Mouse (Mus musculus): Measurements from ENCODE around the gene Chchd6. TPM values are rescaled to one million over a fixed set of nuclear protein-coding genes. Genes with fewer than 3 reads are reported as not detected.

The Chchd6 gene
- total RNA-seq, 2 experiments from 2014 or later: 67.2 to 69.5 TPM

GRCm38 (mm10) chr6:89591531-89591930 is 3.9 kb downstream of the Chchd6 start:
- no peak for DNase-seq (ENCODE audit: low spot score in 2 of 2)

DNA sequence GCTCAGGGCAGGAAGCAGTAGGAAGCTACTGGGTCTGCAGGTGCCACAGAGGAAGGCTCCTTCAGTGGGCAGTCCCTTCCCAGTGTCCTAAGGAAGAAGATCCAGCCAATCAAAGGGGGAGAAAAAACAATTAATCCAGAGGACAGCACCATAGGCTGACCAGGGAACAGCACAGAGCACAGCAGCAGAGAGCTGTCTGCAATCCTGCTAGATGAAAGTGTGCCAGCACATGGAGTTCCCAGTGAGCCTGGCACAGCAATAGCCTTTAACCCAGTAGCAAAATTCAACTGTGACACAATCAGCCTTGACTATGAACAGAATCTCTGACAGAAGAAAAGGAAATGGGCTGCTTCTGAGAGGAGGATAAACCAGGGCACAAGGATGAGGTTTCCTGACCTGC is 9.8 kb downstream of the Chchd6 start:
- no peak for DNase-seq (ENCODE audit: low spot score in 2 of 2)

DNA sequence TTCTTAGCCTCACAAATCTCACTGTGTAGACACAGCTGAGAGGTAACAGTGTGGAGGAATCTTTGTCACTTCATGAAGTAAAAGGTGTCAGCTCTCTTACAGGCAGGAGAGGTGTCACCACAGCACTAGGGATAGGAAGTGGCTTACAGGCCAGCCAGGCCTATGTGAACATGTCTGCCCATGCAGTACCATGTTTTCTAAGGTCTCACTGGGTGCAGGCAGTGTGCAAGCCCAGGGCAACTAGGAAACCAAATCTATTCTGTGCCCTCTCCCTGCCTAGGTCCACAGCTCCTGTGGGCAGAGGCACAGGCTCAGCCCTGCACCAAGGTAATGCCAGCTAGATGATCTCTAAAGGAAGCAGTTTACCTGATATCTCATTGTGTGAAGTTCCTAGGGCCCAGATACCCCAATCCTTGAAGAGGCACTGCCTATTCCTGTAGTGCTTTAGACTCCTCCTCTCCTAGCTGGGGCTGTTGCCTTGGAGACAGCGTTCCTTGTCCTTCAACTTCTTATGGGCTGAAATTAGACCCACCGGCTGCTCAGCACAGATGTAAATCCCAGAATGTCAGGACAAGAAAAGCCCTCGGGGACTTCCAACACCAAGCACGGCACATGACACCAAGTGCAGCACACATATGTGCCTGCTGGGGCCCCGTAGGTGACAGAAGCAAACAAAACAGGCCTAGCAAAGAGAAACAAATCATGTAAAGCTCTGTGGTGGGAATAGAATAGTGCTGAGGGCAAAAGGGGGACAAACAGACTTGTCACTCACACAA is 10.6 kb downstream of the Chchd6 start:
- peak; percentile 24 to 52 for DNase-seq (ENCODE audit: low spot score in 2 of 2)

DNA sequence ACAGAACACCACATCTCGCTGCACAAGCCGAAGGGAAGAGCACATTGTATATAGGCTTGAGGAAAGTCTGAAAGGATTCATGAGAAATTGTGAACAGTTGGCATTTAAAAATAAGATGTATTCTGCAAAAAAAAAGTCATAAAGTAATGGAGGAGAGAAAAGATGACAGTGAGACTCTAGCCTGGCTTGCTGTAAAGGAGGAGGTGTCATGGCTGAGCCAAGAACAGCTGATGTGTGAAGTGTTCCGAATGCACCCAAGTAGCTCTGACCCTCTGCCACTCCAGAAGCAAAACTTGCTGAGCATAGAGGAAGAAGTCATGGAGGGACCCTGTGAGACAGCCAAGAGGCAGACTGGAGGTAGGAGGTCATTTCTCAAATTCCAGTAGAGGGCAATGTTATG is 12.3 kb downstream of the Chchd6 start:
- DNase-seq (ENCODE audit: low spot score in 2 of 2): no peak

- DNase-seq (ENCODE audit: low spot score in 2 of 2): no peak
Measured at GRCm38 (mm10) chr6:89574641-89575040, 20.8 kb downstream of the Chchd6 start.

GRCm38 (mm10) chr6:89573768-89574167 is 21.7 kb downstream of the Chchd6 start:
- no peak for DNase-seq (ENCODE audit: low spot score in 2 of 2)

DNA sequence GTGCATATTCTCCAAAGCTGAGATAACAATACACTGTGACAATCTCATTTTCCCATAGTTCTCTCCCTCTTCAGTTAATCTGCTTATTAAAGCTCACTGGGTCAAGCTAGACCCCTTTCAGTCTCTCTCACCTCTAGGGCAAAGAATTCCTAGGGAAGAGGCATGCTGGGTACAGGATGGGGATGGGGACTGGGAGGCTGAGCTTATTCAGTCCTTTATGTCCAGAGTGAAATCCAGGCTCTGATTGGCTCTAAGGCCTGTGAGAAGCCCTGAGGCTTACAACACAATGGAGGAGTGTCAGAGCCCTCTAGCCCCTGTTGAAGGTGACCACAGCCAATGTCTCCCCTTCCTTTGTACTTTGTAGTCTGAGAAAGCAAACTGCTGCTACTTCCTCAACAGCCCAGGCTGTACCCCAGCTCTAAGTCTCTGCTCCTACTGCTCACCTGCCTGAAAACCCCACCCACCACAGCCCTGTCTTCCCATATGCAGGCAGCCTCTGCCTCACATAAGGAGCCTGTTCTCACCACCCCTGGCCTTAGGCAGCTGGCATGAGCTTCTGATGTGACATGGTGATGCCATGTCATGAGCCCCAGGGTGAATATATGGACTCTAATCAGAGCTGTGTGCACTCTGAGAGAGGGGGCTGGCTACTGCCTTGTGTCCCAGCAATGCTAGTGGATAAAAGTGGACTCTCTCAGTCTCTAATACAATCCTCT is 22.4 kb downstream of the Chchd6 start:
- DNase-seq (ENCODE audit: low spot score in 2 of 2): no peak

DNA sequence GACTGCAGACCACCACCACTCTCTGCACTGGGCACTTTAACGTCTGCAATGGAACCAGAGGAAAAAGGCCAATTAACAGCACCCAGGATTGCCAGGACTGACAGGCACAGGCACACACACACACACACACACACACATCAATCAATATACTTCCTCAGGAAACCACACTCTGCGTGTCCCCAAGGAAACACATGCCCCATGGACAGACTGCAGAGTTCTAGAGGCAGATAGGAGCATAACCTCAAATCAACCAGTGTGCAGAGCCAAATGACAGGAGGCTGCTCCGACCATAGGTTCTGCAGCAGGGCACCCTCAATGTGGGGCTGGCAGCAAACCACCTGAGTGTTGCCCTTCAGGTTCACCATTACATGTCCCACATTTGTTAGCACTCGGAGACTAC is 26.1 kb downstream of the Chchd6 start:
- no peak for DNase-seq (ENCODE audit: low spot score in 2 of 2)

GRCm38 (mm10) chr6:89566740-89567139 is 28.7 kb downstream of the Chchd6 start:
- no peak for DNase-seq (ENCODE audit: low spot score in 2 of 2)

DNA sequence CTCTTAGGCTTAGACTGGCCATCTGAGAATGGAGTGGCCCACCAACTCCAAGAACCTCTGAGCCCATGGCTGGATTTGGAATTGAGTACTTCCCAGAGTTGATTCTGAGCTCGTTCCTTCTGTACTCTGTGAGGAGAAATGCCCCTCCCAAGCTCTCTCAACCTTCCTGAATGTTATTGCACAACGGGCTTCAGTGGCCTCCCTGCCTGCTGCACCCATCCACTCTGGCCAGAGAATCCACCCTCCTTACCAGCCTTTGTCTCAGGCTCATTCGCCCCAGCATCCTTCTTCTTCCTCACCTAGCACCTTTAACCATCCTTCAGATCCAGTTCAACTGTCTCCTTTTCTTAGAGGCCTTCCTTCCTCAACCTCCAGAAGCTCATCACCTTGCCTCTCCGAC is 32.1 kb downstream of the Chchd6 start:
- no peak for DNase-seq (ENCODE audit: low spot score in 2 of 2)

GRCm38 (mm10) chr6:89560826-89561225 is 34.6 kb downstream of the Chchd6 start:
- DNase-seq (ENCODE audit: low spot score in 2 of 2): no peak

- DNase-seq (ENCODE audit: low spot score in 2 of 2): no peak
Measured at GRCm38 (mm10) chr6:89557654-89558053, 37.8 kb downstream of the Chchd6 start.

GRCm38 (mm10) chr6:89556566-89556965 is 38.9 kb downstream of the Chchd6 start:
- DNase-seq (ENCODE audit: low spot score in 2 of 2): no peak

DNA sequence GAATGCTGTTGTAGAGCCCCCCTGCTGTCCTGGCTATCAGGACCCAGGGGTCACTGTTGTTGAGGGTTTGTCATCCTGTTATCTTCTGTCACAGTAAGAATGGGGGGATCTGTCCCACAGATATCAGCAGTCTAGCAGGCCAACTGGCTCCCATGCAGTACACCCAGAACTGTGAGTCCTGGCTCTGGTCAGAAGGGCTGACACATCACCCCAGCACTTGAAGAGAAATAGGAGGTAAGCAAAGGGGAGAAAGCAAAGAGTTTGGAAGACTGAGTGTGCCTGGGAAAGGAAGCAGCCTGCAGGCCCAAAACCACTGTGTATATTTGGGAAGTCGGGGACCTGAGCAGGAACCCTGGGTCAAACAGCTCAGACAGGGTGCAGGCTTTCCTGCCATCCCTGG is 39.5 kb downstream of the Chchd6 start:
- DNase-seq (ENCODE audit: low spot score in 2 of 2): no peak

GRCm38 (mm10) chr6:89554029-89554428 is 41.4 kb downstream of the Chchd6 start:
- peak in 1 of 2 experiments; percentile 56 for DNase-seq (ENCODE audit: low spot score in 2 of 2)

GRCm38 (mm10) chr6:89553012-89553704 is 42.3 kb downstream of the Chchd6 start:
- DNase-seq (ENCODE audit: low spot score in 2 of 2): peak; percentile 84 to 87

DNA sequence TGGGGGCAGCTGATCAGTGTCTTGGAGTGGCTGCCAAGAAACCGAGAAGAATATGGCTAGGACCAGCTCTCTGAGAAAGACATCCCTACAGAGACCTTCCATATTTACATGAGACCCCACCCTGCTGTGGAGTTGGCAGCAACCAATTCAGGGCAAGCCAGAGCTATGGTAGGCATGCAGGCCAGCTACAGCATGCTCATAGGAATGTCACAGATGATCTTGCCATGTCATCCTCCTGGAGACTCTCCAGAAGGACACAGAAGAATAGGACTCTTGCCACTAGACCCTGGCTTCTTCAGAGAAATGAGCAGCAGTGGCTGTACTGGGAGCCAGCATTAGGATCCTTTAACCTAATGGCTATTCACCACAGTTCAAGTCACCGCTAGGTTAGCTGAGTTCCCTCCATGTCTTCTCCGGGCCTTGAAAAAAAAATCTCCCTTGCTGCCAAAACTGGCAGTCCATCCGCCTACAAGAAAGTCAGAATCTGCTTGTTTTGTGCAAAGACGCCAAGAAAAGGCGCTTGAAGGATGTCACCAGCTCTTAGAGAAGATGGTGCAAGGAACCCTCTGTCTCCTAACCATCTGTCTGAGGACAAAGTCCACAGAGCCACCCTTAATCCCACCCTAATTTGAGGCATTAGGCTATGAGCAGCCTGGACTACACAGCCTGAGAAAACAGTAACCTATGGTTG is 43.0 kb downstream of the Chchd6 start:
- peak in 1 of 2 experiments; percentile 37 for DNase-seq (ENCODE audit: low spot score in 2 of 2)

- DNase-seq (ENCODE audit: low spot score in 2 of 2): no peak
Measured at GRCm38 (mm10) chr6:89549157-89549556, 46.3 kb downstream of the Chchd6 start.

DNA sequence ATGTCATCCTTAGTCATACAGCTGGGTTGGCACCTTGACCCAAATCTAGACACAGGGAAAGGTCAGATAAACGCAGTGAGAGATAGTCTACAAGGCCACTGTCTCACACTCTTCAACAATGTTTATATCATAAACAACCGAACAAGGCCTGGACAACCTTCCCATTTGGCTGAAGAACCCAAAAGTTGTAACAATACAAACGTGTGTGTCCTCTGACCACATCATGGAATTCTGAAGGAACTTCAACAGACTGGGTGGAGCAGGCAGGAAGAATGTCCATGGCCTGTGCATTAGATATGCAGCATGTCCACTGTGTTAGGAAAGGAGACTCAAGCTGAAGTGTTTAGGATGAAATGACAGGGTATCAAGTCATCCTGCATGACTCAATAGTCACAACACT is 47.5 kb downstream of the Chchd6 start:
- no peak for DNase-seq (ENCODE audit: low spot score in 2 of 2)

- no peak for DNase-seq (ENCODE audit: low spot score in 2 of 2)
Measured at GRCm38 (mm10) chr6:89538102-89538751, 57.2 kb downstream of the Chchd6 start.
